Mouse (Mus musculus) gastrocnemius, adult 2 months (tissue): ENCODE results near the gene Ttc38. TPM values are rescaled to one million over a fixed set of nuclear protein-coding genes. Genes with fewer than 3 reads are reported as not detected.

Source experiments
- DNase-seq: peaks from one replicate; pipeline ENCODE4 v3.0.0; 2022
- H3K27ac ChIP-seq: fragments of 200-600 bp; 2 replicates; pipeline ENCODE4 v1.8.1; 2022; ENCODE audit warnings: mild to moderate bottlenecking
- H3K4me3 ChIP-seq: fragments of 200-600 bp; 2 replicates; pipeline ENCODE4 v1.8.1; 2022; ENCODE audit warnings: mild to moderate bottlenecking, moderate library complexity
- CTCF ChIP-seq: fragments of 200-600 bp; IDR thresholded peaks from 2 replicates; pipeline ENCODE4 v1.8.1; 2022; ENCODE audit warnings: antibody characterized with exemption, mild to moderate bottlenecking, moderate library complexity
- intact Hi-C: fragments of 180-260 bp; cut with DNase I; formaldehyde crosslinking; loops from one replicate; pipeline ENCODE4 v1.15.1; 2025
- long read RNA-seq, 2 experiments: library from polyadenylated mRNA; stranded (forward); transcript quantifications; one replicate each; pipeline ENCODE4 v2.0.0; 2021
- total RNA-seq, 2 experiments: library from RNA; stranded (reverse); gene quantifications; 2 replicates each; pipeline ENCODE4 v1.2.3; 2021

Gene Ttc38
- total RNA-seq = 1 to 10 TPM; 3.4 to 6.0 TPM
- long read RNA-seq, experiment 1, partial matches to known transcripts = 0 of 5 reads
- long read RNA-seq, experiment 1, other reads (novel, unspliced or antisense) = 2 of 5 reads
- long read RNA-seq, experiment 2, partial matches to known transcripts = 0 of 5 reads
- long read RNA-seq, experiment 2, other reads (novel, unspliced or antisense) = 4 of 5 reads

DNA sequence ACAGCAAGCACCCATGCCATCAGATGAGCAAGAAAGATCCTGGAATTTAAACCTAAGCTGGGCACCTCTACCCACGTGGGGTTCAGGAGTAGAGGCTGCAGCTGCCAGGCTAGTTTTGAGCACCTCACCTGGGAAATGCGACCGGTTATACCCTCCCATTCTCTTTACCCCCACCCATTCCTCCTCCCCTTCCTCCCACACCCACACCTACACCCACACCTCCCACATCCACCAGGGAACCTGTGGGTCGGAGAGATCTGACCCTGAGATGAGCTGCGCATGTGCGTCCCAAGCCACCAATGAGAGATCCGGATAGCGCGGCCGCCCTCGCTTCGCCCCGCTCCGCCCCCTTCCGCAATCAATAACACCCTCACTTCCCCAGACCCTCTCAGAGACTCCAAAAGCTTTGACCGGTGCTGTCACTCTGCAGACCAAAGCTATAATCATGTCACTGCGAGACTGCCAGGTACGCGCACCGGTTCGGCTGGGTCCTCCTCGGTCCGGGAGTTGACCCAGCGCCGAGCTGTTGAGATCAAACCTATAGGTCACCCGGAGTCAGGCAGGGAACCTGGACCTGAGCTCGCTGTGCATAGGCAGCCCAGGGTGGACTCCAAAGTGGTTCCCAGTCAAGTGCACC lies at the start of gene Ttc38:
Gene Ttc38 (plus strand): TSS at position 353 of the 637 bp plus-strand sequence.
- intact Hi-C loops = no loop called here
- no peak for TF ChIP-seq CTCF
- peak; percentile 92 for DNase-seq
- peak within 1 kb of the TSS; percentile 91 for H3K27ac ChIP-seq
- peak within 1 kb of the TSS; percentile 81 for H3K4me3 ChIP-seq

DNA sequence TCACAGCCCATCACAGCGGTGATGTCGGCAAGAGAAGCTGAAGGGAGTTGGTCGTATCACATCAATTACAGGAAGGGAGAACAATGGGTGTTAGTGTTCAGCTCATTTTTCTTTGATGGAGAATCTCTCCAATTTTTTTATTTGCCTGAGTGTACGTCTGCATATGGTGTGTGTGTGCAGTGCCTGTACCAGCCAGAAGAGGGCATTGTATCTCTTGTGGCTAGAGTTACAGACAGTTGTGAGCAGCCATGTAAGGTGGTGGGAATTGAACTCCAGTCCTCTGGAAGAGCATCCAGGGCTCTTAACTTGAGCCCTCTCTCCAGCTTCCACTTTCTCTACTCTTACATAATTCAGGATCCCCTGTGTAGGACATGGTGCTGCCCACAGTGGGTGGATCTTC lies 49.0 kb upstream of the Ttc38 start:
- DNase-seq = no peak
- TF ChIP-seq CTCF = peak; percentile 15; the same call in 1 of the 2 replicates
- intact Hi-C loops = no loop called here
- H3K27ac ChIP-seq = no peak overlapping the region
- no peak overlapping the region for H3K4me3 ChIP-seq

DNA sequence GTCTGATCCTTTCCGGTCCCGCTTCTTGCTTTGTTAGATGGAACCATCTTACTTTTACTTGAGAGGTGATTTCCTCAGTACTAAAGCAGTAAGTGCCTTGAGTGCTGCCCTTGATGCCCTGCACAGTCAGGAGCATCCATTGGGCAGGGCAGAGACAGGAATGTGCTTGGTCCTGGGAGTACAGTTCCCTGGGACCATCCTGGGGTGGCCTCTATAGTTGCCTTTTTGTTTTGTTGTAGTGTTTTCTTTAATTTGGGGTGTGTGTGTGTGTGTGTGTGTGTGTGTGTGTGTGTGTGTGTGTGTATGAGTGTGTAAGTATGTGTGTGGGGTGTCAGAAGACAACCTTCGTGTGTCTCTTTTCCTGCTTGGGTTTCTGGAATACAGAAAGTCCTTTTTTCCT lies 47.8 kb upstream of the Ttc38 start:
- H3K27ac ChIP-seq = no peak overlapping the region
- no peak overlapping the region for H3K4me3 ChIP-seq
- DNase-seq = no peak
- no peak for TF ChIP-seq CTCF
- intact Hi-C loops = no loop called here

DNA sequence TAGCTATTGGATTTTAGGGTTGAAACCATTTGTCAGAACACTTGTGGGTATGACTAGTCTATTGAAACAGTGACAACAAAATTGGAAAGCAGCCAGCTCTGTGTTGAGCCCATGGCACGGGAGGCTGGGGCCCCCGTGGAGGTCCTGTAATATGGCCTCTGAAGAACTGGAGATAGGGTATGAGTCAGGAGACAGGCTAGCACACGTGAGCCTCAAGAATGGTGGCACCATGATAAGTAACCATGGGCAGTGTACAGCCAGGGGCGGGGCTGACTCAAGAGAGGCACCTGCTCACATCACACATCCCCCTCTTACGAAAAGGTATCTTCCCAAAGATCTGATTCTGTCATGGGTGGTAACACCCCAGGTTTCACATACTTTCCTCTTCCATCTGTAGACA lies 45.4 kb upstream of the Ttc38 start:
- intact Hi-C loops = no loop called here
- no peak for DNase-seq
- H3K4me3 ChIP-seq = no peak overlapping the region
- no peak for TF ChIP-seq CTCF
- H3K27ac ChIP-seq = no peak overlapping the region

DNA sequence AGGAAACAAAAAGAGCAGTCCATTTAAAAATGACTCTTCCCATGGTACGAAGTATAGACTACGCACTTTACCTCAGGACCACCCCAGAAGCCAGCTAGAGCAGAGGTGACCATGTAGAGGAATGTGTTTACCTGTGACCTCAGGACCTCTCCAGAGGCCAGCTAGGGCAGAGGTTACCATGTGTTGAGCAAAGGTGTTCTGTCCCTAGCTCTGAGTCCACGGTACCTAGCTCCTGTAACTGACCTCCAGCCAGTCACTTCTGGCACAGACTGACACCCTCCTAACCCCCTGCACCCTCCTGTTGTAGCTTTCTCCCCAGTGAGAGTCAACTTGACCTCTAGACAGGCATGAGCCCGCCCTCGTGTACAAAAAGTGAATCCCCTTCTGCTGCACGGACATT lies 44.6 kb upstream of the Ttc38 start:
- Histone ChIP-seq H3K27ac (no peak overlapping the region), H3K4me3 (no peak overlapping the region)
- intact Hi-C loops = no loop called here
- no peak for DNase-seq
- no peak for TF ChIP-seq CTCF

DNA sequence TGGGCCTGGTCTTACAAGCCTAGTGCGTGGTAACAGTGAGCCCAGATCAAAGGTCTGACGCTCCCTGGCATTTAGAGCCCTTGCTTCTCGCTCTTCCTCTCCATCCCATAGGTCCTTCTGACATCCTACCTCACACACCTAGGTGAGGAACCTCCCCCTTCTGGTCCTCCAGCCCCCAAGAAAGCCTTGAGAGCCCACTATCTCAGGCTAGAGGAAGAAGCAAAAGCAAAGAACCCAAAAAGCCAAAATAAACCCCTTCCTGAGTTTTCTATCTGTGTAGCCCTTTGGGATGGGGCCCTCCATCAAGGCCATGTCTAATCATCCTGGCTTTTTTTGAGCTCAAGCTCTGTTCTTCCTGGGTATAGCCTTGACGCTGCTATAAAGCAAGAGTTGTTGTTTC lies 44.1 kb upstream of the Ttc38 start:
- no peak overlapping the region for H3K27ac ChIP-seq
- TF ChIP-seq CTCF = no peak
- DNase-seq = no peak
- no peak overlapping the region for H3K4me3 ChIP-seq
- intact Hi-C loops = no loop called here

DNA sequence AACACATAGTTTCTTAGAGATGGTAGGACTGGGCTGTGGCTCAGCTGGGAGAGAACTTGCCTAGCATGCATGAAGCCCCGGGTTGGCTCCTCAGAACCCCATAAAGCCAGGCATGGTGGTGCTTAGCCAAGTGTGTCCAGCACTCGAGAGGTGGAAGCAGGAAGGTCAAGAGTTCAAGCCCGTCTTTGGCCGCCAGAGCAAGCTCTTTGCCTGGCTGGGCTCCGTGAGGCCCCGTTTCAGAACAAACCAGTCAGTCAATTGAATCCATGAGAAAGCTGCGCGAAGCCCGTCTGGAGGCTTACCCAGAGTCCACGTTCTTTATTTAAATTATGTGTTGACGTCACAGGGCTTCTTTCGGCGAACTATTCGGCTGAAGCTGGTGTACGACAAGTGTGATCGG lies 43.5 kb upstream of the Ttc38 start:
- TF ChIP-seq CTCF = no peak
- no peak overlapping the region for H3K27ac ChIP-seq
- intact Hi-C loops = no loop called here

DNA sequence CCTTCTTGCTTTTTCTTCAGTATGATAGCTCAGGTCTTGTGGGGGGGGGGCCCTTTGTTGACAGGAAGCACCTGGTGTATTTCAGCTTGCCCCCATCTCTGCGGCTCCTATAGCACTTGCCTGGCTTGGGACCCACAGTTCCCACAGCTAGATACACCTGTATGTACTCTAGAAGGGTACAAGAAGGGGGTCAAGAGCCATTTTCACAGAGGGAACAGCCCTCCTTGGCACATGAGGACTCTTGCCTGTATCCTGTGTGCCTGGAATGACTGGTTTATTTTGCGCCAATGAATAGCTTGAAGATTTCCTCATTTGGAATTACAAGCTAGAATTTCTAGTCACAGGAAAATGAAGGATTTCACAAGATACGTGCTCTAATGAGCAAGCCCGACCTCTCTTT lies 40.7 kb upstream of the Ttc38 start:
- H3K4me3 ChIP-seq = no peak overlapping the region
- H3K27ac ChIP-seq = no peak overlapping the region
- intact Hi-C loops = no loop called here
- no peak for TF ChIP-seq CTCF
- DNase-seq = no peak

More for the DNA sequence above, 43.5 kb upstream of the Ttc38 start:
- no peak for DNase-seq
- no peak overlapping the region for H3K4me3 ChIP-seq

DNA sequence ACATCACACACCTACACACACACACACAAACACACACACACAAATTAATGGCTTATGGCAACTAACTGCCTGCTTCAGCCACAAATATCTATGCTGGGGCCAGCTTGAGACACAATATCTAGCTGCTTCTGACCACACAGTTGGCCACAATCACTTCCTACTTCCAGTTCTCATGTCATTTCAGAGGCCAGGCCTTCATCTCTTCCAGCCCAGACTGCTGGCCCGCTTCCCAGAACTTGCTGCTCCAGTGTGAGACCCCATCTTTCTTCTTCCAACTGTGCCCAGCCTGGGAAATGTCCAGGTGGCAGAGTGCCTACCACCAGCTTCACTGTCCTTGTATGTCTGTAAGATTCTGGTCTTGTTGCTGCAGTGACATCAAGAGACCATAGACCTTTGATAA lies 39.3 kb upstream of the Ttc38 start:
- Histone ChIP-seq H3K4me3 (no peak overlapping the region), H3K27ac (no peak overlapping the region)
- DNase-seq = peak; percentile 34
- no peak for TF ChIP-seq CTCF
- intact Hi-C loops = no loop called here

DNA sequence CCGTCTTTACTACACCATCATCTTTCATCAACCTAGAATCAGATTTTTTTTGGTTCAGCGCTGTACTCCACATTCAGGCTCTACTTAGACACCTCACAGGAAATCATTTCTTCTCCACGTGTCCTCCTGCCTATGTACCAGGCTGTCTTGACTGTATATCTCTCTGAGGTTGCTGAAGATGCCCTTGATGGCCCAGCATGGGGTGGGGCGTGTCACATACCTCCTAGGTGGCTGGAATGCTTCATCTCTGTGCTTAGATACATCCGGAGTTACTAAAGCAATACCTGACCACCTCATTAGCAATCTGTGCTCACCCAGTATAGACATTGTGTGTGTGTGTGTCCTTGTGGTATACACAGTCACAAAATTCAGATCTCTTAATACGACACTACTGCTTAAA lies 36.6 kb upstream of the Ttc38 start:
- DNase-seq = no peak
- TF ChIP-seq CTCF = no peak
- intact Hi-C loops = no loop called here
- H3K4me3 ChIP-seq = no peak overlapping the region
- no peak overlapping the region for H3K27ac ChIP-seq

DNA sequence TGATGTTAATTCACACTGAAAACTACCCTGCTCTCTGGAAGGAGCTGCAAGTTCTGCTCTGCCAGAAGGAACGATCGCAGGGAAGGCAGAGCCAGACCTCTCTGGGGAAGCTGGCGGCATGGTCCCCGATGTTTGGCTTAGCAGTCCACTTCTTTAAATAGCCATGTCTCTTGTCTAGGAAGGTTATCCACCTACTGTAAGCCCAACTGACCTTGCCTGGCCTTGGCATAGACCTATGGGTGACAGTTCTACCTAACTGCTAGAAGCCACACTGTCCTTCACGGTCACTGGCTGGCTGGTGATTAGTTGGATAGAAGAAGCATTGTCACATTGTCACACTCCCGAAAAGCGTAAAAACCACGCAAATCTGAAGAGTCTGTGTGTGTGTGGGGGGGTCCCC lies 33.4 kb upstream of the Ttc38 start:
- no peak overlapping the region for H3K4me3 ChIP-seq
- peak overlapping the region; percentile 59 for H3K27ac ChIP-seq
- intact Hi-C loops = no loop called here
- peak; percentile 68 for DNase-seq
- TF ChIP-seq CTCF = no peak

DNA sequence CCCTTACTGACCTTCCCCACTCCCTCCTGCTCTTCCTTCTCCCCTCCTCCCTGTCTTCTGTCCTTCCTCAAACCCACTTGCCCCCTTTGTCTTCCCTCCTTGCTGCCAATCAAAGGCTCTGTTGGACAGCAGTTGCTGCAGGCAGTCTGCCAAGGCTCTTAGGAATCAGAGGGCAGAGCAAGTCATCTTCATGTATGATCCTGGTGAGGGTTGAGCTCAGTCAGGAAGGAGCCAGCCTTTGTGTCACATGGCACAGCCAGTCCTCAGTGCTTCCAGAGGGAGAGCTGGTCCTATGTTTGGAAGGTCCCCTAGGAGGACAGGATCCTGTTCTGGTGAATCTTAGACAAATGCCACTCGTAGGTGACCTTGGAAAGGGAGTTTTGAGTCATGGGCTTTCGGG lies 29.2 kb upstream of the Ttc38 start:
- no peak for TF ChIP-seq CTCF
- no peak overlapping the region for H3K4me3 ChIP-seq
- intact Hi-C loops = no loop called here
- peak; percentile 45 for DNase-seq
- H3K27ac ChIP-seq = no peak overlapping the region

DNA sequence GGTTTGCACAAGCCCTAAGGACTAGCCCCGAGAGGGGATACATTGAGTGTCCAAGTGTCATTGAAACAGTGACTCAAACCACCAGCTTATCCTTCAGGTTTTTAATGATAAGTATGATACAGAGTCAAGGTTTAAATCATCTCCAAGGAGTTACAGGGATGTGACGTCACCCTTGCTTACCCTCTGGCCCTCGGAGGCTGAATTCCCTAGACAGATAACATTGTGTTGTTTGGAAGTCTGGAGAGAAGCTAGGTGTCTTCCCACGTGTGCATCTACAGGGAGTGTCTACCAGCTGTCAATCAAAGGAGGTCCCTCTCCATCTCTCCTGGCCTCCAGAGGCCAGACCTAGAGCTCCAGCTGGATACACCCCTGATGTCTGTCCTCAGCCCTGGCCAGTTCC lies 25.2 kb upstream of the Ttc38 start:
- no peak overlapping the region for H3K27ac ChIP-seq
- intact Hi-C loops = no loop called here
- H3K4me3 ChIP-seq = no peak overlapping the region
- TF ChIP-seq CTCF = no peak
- DNase-seq = no peak

DNA sequence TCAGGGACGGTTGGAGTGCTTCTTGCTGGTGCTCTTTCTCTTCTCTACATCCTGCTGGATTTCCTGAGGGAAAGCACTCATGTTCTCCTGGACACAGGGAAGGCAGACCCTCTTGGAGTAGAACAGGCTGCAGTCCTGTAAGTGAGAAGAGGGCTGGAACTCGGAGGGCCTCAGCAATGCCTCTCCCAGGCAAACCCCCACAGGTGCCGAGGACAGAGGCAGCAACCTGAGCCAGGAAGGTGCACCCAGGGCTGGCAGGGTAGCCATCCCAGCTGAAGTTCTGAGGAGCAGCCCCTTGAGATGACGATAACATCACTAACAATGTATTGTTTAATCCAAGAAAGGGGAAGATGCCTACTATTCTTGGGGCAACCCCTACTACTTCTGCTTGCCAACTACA lies 24.7 kb upstream of the Ttc38 start:
- Histone ChIP-seq H3K27ac (no peak overlapping the region), H3K4me3 (no peak overlapping the region)
- DNase-seq = no peak
- no peak for TF ChIP-seq CTCF
- intact Hi-C loops = no loop called here
